Mouse (Mus musculus) kidney, postnatal 14 days (tissue): Measurements from ENCODE around the gene Sod3.
A peak's percentile ranks its signal among the peaks of the same experiment; 100 is the strongest.

Experiments
- DNase-seq: peaks from one replicate; pipeline ENCODE4 v3.0.0; 2022; ENCODE audit warnings: mixed read lengths

Gene Sod3

DNA sequence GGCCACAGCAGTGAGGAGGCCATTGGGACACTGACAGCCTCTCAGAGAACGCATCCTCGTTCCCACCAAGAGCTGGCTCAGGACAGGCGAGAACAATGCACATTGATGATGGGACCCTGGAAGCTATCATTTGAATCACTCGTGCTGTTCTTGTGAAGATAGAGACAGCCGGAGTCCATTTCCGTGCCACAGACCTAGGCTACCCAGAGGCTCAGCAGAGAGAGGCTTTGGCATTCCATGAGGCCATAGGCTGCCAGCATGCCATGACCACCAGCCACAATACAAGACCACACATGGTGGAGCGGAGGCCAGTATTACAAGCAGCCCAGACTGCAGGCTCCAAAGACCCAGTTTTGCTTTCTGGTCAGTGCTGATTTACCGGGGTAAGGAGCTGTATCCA, 19.2 kb downstream of the Sod3 start:
- DNase-seq = no peak

- DNase-seq = no peak
These were observed 20.2 kb downstream of the Sod3 start for GRCm38 (mm10) chr5:52383748-52384147.

DNA sequence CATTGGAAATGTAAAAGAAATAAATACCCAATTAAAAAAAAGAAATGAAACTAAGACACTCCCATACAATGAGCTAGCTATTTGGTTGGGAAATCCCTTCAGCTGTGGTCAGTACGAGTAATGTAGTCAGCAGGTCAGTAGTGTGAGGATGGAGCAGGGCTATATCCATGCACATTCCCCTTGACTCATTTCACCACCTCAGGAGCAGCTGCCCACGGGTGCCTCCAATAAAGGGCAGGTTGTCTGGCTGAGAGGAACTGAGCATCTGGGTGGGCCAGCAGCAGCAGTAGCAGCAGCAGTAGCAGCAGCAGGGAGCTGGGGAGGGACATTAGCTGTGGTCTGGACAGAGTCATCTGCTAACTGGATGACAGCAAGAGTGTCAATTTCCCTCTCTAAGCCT, 22.4 kb downstream of the Sod3 start:
- no peak for DNase-seq

DNA sequence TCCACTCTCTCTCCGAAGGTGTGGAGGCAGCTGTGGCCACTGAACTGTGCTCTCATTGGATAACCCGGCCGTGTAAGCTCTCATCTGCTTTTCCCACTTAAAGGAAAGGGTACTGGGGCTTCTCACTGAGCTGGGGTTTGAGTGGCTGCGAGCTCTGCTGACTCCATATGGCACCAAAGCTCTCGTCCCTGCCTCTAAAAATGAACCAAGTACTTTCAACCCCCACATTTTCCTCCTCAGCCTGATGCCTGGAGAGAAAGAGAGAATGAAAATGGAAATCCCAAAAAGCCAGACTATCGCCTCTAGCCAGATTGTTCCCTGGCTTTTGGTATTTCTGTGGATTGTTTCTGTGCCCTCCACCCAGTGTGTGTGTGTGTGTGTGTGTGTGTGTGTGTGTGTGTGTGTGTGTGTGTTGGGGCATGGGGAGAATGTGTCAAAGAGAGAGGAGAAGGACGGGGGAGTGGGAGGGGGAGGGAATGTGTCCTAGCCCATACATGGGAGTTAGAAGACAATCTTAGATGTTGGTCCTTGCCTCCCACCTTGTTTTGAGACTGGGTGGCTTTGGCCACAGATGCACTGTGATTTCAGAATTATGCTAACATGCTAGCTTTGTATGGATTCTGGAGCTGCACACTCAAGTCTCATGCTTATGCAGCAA, 24.6 kb downstream of the Sod3 start:
- no peak for DNase-seq

- no peak for DNase-seq
These were observed 26.8 kb downstream of the Sod3 start for GRCm38 (mm10) chr5:52390381-52390780.

- DNase-seq = no peak
These were observed 27.9 kb downstream of the Sod3 start for GRCm38 (mm10) chr5:52391471-52391870.

DNA sequence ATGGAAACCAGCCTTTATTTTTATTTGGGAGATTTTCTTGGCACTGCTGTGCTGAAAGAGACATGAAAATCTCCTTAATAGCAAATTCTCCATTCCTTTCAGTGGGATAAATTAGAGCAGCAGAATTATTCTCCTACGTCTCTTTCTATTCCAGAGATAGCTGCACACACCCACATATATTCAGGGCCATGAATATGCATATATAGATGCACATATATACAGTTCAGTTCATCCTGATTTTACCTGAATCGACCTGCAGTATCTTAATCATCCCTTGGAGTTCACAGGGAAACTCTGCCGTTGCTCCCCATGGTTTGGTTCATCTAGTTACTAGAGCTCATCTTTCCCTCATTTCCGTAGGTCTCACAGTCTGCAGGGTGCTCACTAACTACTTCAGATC, 30.2 kb downstream of the Sod3 start:
- DNase-seq = no peak

DNA sequence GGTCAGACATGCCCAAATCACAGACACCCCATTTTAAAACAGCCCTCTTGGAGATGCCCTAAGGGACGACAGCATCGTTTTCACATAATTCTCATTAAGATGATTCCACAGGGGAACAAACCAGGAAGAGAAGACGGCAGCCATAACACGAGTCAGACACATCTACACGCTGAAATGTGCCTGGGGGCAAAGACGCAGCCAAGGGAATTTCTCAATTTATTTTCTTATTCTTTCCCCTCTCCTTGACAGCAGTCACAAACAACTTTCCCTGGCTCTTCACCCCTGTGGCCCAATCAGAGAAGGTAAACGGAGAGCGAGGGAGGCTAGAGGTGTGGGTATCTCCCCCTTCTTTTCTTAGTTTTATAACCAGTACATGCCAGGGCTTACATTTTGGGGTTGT, 40.8 kb downstream of the Sod3 start:
- no peak for DNase-seq

GRCm38 (mm10) chr5:52408668-52409315, 45.2 kb downstream of the Sod3 start:
- no peak for DNase-seq

DNA sequence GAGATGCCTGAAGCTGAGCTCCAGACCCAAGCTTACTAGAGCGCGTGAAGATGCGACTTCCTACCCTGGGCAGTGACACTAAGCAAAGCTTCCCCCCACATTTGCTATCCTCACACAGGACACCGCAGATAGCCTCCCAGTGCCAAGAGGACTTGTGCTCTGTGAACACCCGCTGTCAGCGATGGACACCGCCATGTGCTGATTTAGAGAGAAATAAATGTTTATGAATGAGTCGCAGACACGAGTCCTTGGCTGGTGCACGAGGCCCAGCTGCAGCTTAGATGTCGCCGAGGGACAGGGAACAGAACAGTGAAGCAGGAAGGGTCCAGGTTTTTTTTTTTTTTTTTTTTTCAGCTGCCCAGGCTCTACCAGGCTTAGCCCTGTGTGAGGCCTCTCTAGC, 46.6 kb downstream of the Sod3 start:
- DNase-seq = no peak

DNA sequence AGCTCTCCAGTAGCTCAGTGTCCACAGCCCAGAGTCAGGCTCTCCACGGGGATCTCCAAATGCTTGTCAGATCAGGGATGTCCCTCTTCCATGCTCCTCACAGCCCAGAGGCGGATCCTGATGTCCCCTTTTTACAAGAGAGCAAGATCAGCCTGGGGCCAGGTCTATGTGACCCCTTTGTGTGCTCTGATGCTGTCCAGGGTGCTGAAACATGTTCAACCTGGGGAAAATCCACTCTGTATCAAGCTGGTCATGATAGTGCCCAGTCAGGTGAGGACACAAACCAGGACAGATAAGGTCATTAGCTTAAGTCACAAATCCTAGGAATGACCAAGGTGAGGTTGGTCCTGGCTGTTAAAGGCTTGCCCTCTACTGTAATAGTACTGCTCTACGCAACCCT, 48.0 kb downstream of the Sod3 start:
- peak; percentile 26 for DNase-seq

DNA sequence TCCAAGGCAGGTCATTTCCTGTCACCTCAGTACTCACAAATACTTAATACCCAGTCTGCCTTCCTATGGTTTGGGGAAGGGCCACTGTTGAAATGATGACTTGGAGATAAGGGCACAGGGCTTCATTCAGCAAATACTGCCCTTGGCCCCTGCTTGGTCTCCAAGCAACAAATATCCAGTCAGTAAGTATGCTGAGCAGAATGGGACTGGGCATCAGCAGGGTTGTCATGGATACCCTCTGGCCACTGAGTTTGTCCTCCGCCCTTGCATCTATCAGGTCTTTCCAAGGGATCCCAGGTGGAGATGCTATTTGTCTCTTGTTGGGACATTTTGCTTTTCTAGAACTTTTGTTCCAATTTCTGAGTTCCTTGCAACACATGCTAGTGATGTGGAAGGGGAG, 51.6 kb downstream of the Sod3 start:
- DNase-seq = no peak

DNA sequence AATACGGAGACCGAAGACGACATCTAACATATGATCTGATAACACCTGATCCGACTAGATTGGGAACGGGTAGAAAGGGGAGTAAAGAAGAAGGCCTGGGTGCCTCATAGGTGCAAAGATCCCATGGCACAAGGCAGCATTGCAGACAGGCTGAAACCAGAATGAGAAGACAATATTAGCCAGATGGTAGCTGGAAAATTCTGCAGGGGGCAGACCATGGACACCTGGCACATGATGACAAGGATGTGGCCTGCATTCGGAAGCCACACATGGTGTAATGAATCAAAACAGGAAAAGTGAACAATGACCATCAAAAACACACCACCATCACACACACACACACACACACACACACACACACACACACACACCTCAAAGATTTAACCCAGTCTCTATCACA, 52.3 kb downstream of the Sod3 start:
- DNase-seq = no peak

GRCm38 (mm10) chr5:52416485-52416884, 52.9 kb downstream of the Sod3 start:
- DNase-seq = no peak
